8 mouse cellular contexts compared by ENCODE assay signal in genomic region chr11:3833544-3834420, GRCm38 (mm10). TPM values are rescaled to one million over a fixed set of nuclear protein-coding genes. Genes with fewer than 3 reads are reported as not detected.
DNase-seq lines count a peak whose midpoint lies in the region; ATAC-seq and TF ChIP-seq lines count a peak whose summit lies in the region.

No protein-coding gene starts in this region.

- TF ChIP-seq EP300 in lung, postnatal 0 days (IDR thresholded peaks at IDR 0.05): no peak

- 25% methylated on average over 21 of the region's 21 CpGs for WGBS in heart, embryonic 11.5 days (ENCODE audit: insufficient replicate concordance)
- WGBS in lung, postnatal 0 days: 39% methylated on average over 21 of the region's 21 CpGs
- WGBS in forebrain, embryonic 14.5 days: 49% methylated on average over 21 of the region's 21 CpGs
- 43% methylated on average over 20 of the region's 21 CpGs for WGBS in midbrain, postnatal 0 days

- H3K4me1 ChIP-seq in heart, embryonic 11.5 days (ENCODE audit: control insufficient read depth, insufficient read depth, low read length): no peaks in the 10 kb centered on the region
- H3K4me1 ChIP-seq in lung, postnatal 0 days (ENCODE audit: insufficient read depth, low read depth, low read length): no peaks in the 10 kb centered on the region
- no peaks in the 10 kb centered on the region for H3K4me1 ChIP-seq in forebrain, embryonic 14.5 days (ENCODE audit: control insufficient read depth, insufficient read depth, low read length)
- H3K4me1 ChIP-seq in midbrain, postnatal 0 days (ENCODE audit: insufficient read depth, low read length): no peaks in the 10 kb centered on the region

- H3K9ac ChIP-seq in heart, embryonic 11.5 days (ENCODE audit: low read depth, low read length): no peak overlapping the region
- no peak overlapping the region for H3K9ac ChIP-seq in lung, postnatal 0 days (replicated peaks; ENCODE audit: low read depth)
- no peak overlapping the region for H3K9ac ChIP-seq in forebrain, embryonic 14.5 days (ENCODE audit: low read length)
- H3K9ac ChIP-seq in midbrain, postnatal 0 days (replicated peaks; ENCODE audit: low read length, poor library complexity, severe bottlenecking): no peak overlapping the region

- H3K27ac ChIP-seq in heart, embryonic 11.5 days (ENCODE audit: low read depth, low read length): no peak overlapping the region
- H3K27ac ChIP-seq in lung, postnatal 0 days (ENCODE audit: low read length): no peak overlapping the region
- H3K27ac ChIP-seq in forebrain, embryonic 14.5 days (ENCODE audit: low read depth, low read length): no peak overlapping the region
- no peak overlapping the region for H3K27ac ChIP-seq in midbrain, postnatal 0 days (ENCODE audit: low read depth, low read length)

- intact Hi-C loops in heart, postnatal 36 days (cut with DNase I): no loop called here

- 0 out of 2 replicates have a peak overlapping the region, but pooled peaks have one; percentile 12 for H3K4me3 ChIP-seq in heart, embryonic 11.5 days (ENCODE audit: low read depth, low read length)
- no peak overlapping the region for H3K4me3 ChIP-seq in lung, postnatal 0 days (ENCODE audit: low read depth, low read length)
- no peak overlapping the region for H3K4me3 ChIP-seq in forebrain, embryonic 14.5 days (ENCODE audit: low read depth, low read length)
- H3K4me3 ChIP-seq in midbrain, postnatal 0 days (ENCODE audit: low read depth, low read length): no peak overlapping the region

- peak overlapping the region; percentile 45 for H3K4me2 ChIP-seq in heart, embryonic 11.5 days
- H3K4me2 ChIP-seq in lung, postnatal 0 days (replicated peaks; ENCODE audit: low read depth, low read length): no peak overlapping the region; the same call in 1 of the 2 replicates
- H3K4me2 ChIP-seq in forebrain, embryonic 14.5 days (ENCODE audit: low read length): no peak overlapping the region
- H3K4me2 ChIP-seq in midbrain, postnatal 0 days (ENCODE audit: low read depth, low read length, poor library complexity, severe bottlenecking): no peak overlapping the region

- H3K9me3 ChIP-seq in heart, embryonic 11.5 days (replicated peaks; ENCODE audit: control insufficient read depth, low read length): no peaks in the 10 kb centered on the region
- no peaks in the 10 kb centered on the region for H3K9me3 ChIP-seq in lung, postnatal 0 days (ENCODE audit: low read length)
- H3K9me3 ChIP-seq in forebrain, embryonic 14.5 days (replicated peaks; ENCODE audit: control insufficient read depth, low read length): no peaks in the 10 kb centered on the region
- H3K9me3 ChIP-seq in midbrain, postnatal 0 days (ENCODE audit: low read length): no peaks in the 10 kb centered on the region

- ATAC-seq in heart, embryonic 11.5 days (replicated peaks; ENCODE audit: insufficient number of reproducible peaks, low FRiP score, low TSS enrichment): peak; percentile 31; the same call in 1 of the 2 replicates
- peak; percentile 23; the same call in 1 of the 2 replicates for ATAC-seq in lung, postnatal 0 days
- no peak for ATAC-seq in forebrain, embryonic 14.5 days
- peak; percentile 65; the same call in 1 of the 2 replicates for ATAC-seq in midbrain, postnatal 0 days (ENCODE audit: low FRiP score)

- no peaks in the 10 kb centered on the region for H3K27me3 ChIP-seq in heart, embryonic 11.5 days (ENCODE audit: control insufficient read depth, insufficient read depth, low read length)
- H3K27me3 ChIP-seq in lung, postnatal 0 days (replicated peaks; ENCODE audit: insufficient read depth, low read length): no peaks in the 10 kb centered on the region
- no peaks in the 10 kb centered on the region for H3K27me3 ChIP-seq in forebrain, embryonic 14.5 days (replicated peaks; ENCODE audit: control insufficient read depth, insufficient read depth, low read length)
- no peaks in the 10 kb centered on the region for H3K27me3 ChIP-seq in midbrain, postnatal 0 days (ENCODE audit: insufficient read depth, low read length)

- no peak for TF ChIP-seq CTCF in lung, postnatal 0 days (IDR thresholded peaks at IDR 0.05)
- TF ChIP-seq CTCF in midbrain, postnatal 0 days (IDR thresholded peaks at IDR 0.05): no peak

- no peak for DNase-seq in heart, postnatal 36 days
- peak; percentile 8 for DNase-seq in lung, postnatal 0 days (ENCODE audit: low spot score)
- DNase-seq in lung, postnatal 36 days: no peak
- DNase-seq in forebrain, embryonic 14.5 days (ENCODE audit: low spot score): peak; percentile 16
- DNase-seq in midbrain, postnatal 0 days (ENCODE audit: low spot score): peak; percentile 61
- no peak for DNase-seq in natural killer cell, adult 2 months (ENCODE audit: low spot score in 2 of 2)
- DNase-seq in thymus, postnatal 10 days (ENCODE audit: low spot score in 2 of 2): no peak

- no peaks in the 10 kb centered on the region for H3K36me3 ChIP-seq in heart, embryonic 11.5 days (ENCODE audit: control insufficient read depth, insufficient read depth, low read length)
- no peaks in the 10 kb centered on the region for H3K36me3 ChIP-seq in lung, postnatal 0 days (ENCODE audit: insufficient read depth, low read length)
- no peaks in the 10 kb centered on the region for H3K36me3 ChIP-seq in forebrain, embryonic 14.5 days (ENCODE audit: control insufficient read depth, insufficient read depth, low read length)
- no peaks in the 10 kb centered on the region for H3K36me3 ChIP-seq in midbrain, postnatal 0 days (ENCODE audit: insufficient read depth, low read length)

RNA-seq across cellular contexts. Expression of gene Osbp2, which starts 29.9 kb away (rescaled TPM):
- polyA plus RNA-seq in heart, embryonic 11.5 days (2014; fragmentation: Nextera tagmentation; extraction: Ambion mirVana): 0.13 and 0.23 TPM in 2 replicates
- total RNA-seq in heart, postnatal 36 days (2021): 10 to 100 TPM; 14.1 to 14.3 TPM
- 0.11 and 0.17 TPM in 2 replicates for polyA plus RNA-seq in lung, postnatal 0 days (2015; fragmentation: Nextera tagmentation; extraction: Ambion mirVana)
- 7.4 and 11.1 TPM in 2 replicates for polyA plus RNA-seq in forebrain, embryonic 14.5 days (2014; fragmentation: Nextera tagmentation; extraction: Ambion mirVana)
- 67.2 and 96.0 TPM in 2 replicates for total RNA-seq in midbrain, postnatal 0 days (2014; rRNA removed)
- 51.8 and 52.5 TPM in 2 replicates for polyA plus RNA-seq in midbrain, postnatal 0 days (2015; fragmentation: Nextera tagmentation; extraction: Ambion mirVana)

Comparison
In these comparisons a context has a peak if more than half of its experiments do, and no peak if none do; other contexts are left out.
1. DNase-seq: peak in lung, postnatal 0 days (single experiment), forebrain, embryonic 14.5 days (single experiment) and midbrain, postnatal 0 days (single experiment); none in heart, postnatal 36 days (0 of 2), lung, postnatal 36 days (single experiment), natural killer cell, adult 2 months (0 of 2) and thymus, postnatal 10 days (0 of 2).